ENCODE assay signal across 16 mouse cellular contexts in genomic region chr3:34826396-34826795, GRCm38 (mm10).
"Had no signal": no experiment of that assay in that cellular context is flagged by ENCODE, and none has a peak within 500 bp of the region (broad histone marks: within the 10 kb centered on the region; RNA-seq: fewer than 3 reads in every experiment).

No protein-coding gene starts in this region.

- DNase-seq: kidney, postnatal 25 days; lung, adult 2 months; lung, postnatal 36 days; midbrain, embryonic 14.5 days; right cerebral cortex, postnatal 4 days; spleen, adult 18-20 months; thymus, adult 18-20 months; thymus, postnatal 14 days had no signal

- ATAC-seq: lung, postnatal 0 days had no signal

- H3K27me3 ChIP-seq: liver, embryonic 15.5 days; neural tube, embryonic 12.5 days; stomach, embryonic 15.5 days had no signal

- H3K9ac ChIP-seq: liver, embryonic 15.5 days; neural tube, embryonic 12.5 days; stomach, embryonic 15.5 days had no signal

- H3K4me1 ChIP-seq: liver, embryonic 15.5 days; neural tube, embryonic 12.5 days; stomach, embryonic 15.5 days had no signal

- H3K4me3 ChIP-seq: left cerebral cortex, adult 2 months; limb, embryonic 10.5 days; liver, embryonic 15.5 days; midbrain, embryonic 10.5 days; neural tube, embryonic 12.5 days; stomach, embryonic 15.5 days had no signal

- H3K36me3 ChIP-seq: limb, embryonic 10.5 days; liver, embryonic 15.5 days; midbrain, embryonic 10.5 days; neural tube, embryonic 12.5 days; stomach, embryonic 15.5 days had no signal

- H3K27ac ChIP-seq: left cerebral cortex, adult 2 months; limb, embryonic 10.5 days; liver, embryonic 15.5 days; midbrain, embryonic 10.5 days; neural tube, embryonic 12.5 days had no signal

- H3K4me2 ChIP-seq: liver, embryonic 11.5 days; liver, embryonic 15.5 days; neural tube, embryonic 12.5 days; stomach, embryonic 15.5 days had no signal

- H3K9me3 ChIP-seq: limb, embryonic 10.5 days; liver, embryonic 15.5 days; midbrain, embryonic 10.5 days; neural tube, embryonic 12.5 days; stomach, embryonic 15.5 days had no signal
